Mouse (Mus musculus) testis, postnatal 14 days (tissue): ENCODE results near the gene Olfr1493-ps1.

ENCODE experiments used
- DNase-seq: peaks from one replicate; pipeline ENCODE4 v3.0.0; 2021; ENCODE audit warnings: low spot score

Olfr1493-ps1 gene

DNA sequence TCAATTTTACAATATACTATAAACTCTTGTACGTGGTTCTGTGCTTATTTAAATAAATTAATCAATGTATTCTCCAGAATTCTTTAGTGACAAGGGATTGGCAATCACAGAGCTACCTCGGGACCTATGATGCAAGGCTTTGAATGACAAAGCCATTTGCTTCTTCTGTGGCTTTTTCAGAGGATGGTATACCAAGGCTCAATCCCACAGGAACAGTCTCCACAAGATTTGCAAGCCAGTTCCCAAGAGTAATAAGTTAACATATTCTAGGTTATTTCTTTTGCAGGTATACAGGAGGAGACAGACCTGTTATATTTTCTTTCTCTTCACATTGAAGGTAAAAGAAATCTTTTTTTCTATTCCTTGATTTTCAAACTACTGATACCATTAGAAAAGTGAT lies at the start of gene Olfr1493-ps1:
TSS of gene Olfr1493-ps1 (plus strand) at position 301 of the 400 bp plus-strand sequence.
- no peak for DNase-seq

DNA sequence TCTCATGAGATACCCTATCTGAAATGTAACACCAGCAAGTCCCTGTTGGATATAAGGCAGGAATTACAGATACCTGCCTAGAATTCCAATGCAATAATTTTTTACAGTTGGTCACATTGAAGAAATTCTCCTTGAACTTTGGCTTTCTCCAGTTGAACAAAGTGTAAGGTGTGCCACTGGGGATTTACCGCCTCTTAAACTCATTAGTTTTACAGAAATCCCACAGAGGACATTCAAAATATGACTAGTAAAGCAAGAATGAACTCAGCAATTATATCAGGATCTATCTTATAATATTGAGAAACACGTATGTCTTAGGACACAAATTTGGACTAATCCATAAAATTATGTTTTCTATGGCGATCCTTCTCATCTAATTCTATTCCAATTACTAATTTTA lies 26.1 kb upstream of the Olfr1493-ps1 start, which contains the start of gene Olfr1491:
TSS of gene Olfr1491 (plus strand) at position 301 of the 400 bp plus-strand sequence.
- DNase-seq = no peak

GRCm38 (mm10) chr19:13739428-13739827 lies 16.4 kb downstream of the Olfr1493-ps1 start, which contains the start of gene Olfr1494:
Gene Olfr1494, plus strand, starts transcription at chr19:13739728.
- no peak for DNase-seq

- DNase-seq = no peak
Measured at GRCm38 (mm10) chr19:13749366-13749765, 26.3 kb downstream of the Olfr1493-ps1 start.

DNA sequence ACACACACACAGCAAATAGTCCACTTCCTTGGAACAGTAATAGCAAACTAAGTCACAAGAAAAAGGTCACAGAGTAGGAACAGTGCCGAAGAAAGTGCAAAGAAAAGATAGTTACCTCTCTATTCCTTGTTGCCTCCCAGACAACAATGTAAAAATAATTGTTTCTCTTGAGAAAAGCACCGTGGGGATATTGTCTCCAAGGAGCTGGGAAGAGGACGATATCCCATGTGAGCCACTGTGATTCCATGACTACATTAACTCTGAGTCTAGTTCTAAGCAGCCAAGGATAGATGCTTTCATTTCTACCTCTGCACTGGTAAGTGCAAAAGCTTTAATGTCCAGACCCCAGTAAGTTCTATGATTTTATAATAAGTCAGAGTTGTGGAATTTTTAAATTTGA lies 41.2 kb downstream of the Olfr1493-ps1 start, which contains the start of gene Olfr1495:
TSS of gene Olfr1495 (plus strand) at position 301 of the 400 bp plus-strand sequence.
- no peak for DNase-seq

DNA sequence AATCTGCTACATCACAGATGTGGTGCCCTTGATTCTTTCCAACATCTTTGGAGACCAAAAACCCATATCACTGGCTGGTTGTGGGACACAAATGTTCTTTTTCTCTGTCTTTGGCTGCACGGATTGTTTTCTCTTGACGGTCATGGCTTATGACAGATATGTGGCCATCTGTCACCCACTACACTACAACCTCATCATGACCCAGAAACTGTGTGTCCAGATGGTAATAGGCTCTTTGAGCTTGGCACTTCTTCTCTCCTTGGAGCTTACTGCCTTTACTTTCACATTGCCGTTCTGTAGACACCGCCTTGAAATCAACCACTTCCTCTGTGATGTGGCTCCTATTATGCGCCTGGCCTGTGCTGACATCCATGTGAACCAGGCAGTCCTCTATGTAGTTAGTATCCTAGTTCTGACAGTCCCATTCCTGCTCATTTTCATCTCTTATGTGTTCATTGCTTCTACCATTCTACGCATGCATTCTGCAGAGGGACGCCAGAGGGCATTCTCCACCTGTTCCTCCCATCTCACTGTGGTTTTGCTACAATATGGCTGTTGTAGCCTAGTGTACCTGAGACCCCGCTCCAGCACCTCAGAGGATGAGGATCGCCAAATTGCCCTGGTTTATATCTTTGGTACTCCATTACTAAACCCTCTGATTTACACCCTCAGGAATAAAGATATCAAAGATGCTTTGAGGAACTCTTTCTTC lies 45.6 kb downstream of the Olfr1493-ps1 start:
- no peak for DNase-seq

- no peak for DNase-seq
Measured at GRCm38 (mm10) chr19:13777578-13777977, 54.5 kb downstream of the Olfr1493-ps1 start, which contains the start of gene Olfr1496. Gene Olfr1496, plus strand, starts transcription at chr19:13777878.
